Mouse (Mus musculus) naive thymus-derived CD4-positive, alpha-beta T cell, adult 2 months (primary cell): ENCODE data around the gene Tmem234.

Experiments used
- DNase-seq: peaks from one replicate; pipeline ENCODE4 v3.0.0-alpha.2; 2011; ENCODE audit warnings: low read depth

The Tmem234 gene

DNA sequence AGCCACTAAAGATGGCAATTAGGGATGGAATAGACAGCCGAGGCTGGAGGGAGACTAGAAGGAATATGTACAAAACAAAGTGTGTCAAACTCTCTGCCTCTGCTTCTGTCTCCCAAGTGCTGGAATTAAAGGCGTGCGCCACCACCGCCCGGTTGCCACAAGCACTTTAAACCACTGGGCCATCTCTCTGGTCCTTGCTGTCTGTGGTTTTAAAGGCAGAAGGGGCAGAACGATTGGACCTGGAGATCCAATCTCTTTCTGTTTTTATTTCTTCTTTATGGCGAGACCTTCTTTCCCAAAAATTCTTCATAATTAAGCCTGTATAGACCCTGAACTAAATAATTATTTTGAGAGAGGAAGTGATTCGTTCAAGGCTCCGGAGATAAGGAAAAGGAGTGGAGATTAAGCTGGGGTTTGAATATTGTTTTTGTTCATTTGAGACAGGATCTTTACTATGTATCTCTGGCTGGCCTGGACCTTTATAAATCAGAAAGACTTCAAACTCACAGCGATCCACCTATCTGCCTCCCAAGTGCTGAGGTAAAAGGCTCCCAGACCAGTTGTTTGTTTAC is 72.5 kb downstream of the Tmem234 start:
- peak; percentile 20 for DNase-seq
